Mouse (Mus musculus) liver, embryonic 13.5 days (tissue): ENCODE measurements around the gene Insig1. TPM values are rescaled to one million over a fixed set of nuclear protein-coding genes. Genes with fewer than 3 reads are reported as not detected.

Experiments
- ATAC-seq: fragments of 200-750 bp; cut with Nextera tagmentation; 2 replicates; pipeline ENCODE4 v1.8.0; 2017; ENCODE audit warnings: low read depth, mild to moderate bottlenecking, moderate number of reproducible peaks, moderate library complexity
- DNase-seq: peaks from one replicate; pipeline ENCODE4 v3.0.0; 2022
- H3K27ac ChIP-seq: fragments of 300-500 bp; sonication (generic); 2 replicates; pipeline ENCODE4 v1.5.1; 2015; ENCODE audit warnings: moderate library complexity, mild to moderate bottlenecking, inconsistent platforms
- H3K27me3 ChIP-seq: fragments of 300-500 bp; sonication (generic); 2 replicates; pipeline ENCODE4 v1.6.1; 2015; ENCODE audit warnings: mild to moderate bottlenecking, inconsistent platforms
- H3K36me3 ChIP-seq: fragments of 300-500 bp; sonication (generic); 2 replicates; pipeline ENCODE4 v1.6.1; 2015; ENCODE audit warnings: mild to moderate bottlenecking, inconsistent platforms
- H3K4me1 ChIP-seq: fragments of 300-500 bp; sonication (generic); replicated peaks from 2 replicates; pipeline ENCODE4 v1.6.1; 2015; ENCODE audit warnings: inconsistent platforms
- H3K4me2 ChIP-seq: fragments of 300-500 bp; sonication (generic); 2 replicates; pipeline ENCODE4 v1.6.1; 2015; ENCODE audit warnings: inconsistent platforms, mild to moderate bottlenecking, moderate library complexity
- H3K4me3 ChIP-seq: fragments of 300-500 bp; sonication (generic); replicated peaks from 2 replicates; pipeline ENCODE4 v1.5.1; 2015; ENCODE audit warnings: mild to moderate bottlenecking, inconsistent platforms
- H3K9ac ChIP-seq: fragments of 300-500 bp; sonication (generic); 2 replicates; pipeline ENCODE4 v1.6.1; 2015; ENCODE audit warnings: mild to moderate bottlenecking, inconsistent platforms
- H3K9me3 ChIP-seq: fragments of 300-500 bp; sonication (generic); replicated peaks from 2 replicates; pipeline ENCODE4 v1.6.1; 2016; ENCODE audit warnings: inconsistent platforms
- WGBS: fragments of 180-500 bp; shearing (Covaris S2); methylation state at CpG from one replicate; pipeline ENCODE4 v1.1.7; 2015; ENCODE audit not compliant: insufficient replicate concordance; 5-methylcytosine and 5-hydroxymethylcytosine counted together
- polyA plus RNA-seq: library from polyadenylated mRNA; unstranded; fragments of >200 nt; fragmentation: Nextera tagmentation; extraction: Ambion mirVana; gene quantifications from 2 replicates; pipeline ENCODE4 v1.2.1, GENCODE M21; 2015

Gene Insig1
- polyA plus RNA-seq, 1 experiment from 2014 or later, result 43.6 TPM

DNA sequence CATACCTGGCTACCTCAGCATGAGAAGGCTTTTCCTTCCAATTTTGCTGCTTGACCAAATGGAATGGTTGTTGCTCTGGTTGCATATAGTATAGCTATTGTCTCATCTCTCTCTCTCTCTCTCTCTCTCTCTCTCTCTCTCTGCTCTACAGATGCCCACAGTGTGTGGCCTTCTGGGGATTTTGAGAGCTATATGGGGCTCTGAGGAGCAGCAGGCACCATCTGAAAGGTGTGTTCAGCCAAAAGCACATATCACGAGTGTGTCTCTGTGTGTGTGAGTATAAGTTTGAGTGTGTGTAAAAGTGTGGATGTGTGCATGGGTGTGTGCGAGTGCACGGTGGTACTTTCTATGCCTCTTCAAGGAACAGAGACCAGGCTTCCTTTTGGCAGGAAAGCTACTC lies 48.4 kb downstream of the Insig1 start:
- Histone ChIP-seq H3K4me2 (no peak overlapping the region), H3K36me3 (no peaks in the 10 kb centered on the region), H3K4me3 (no peak overlapping the region), H3K27ac (no peak overlapping the region), H3K4me1 (no peaks in the 10 kb centered on the region), H3K27me3 (peaks cover 80% of the 10 kb centered on the region), H3K9ac (no peak overlapping the region), H3K9me3 (no peaks in the 10 kb centered on the region)
- 24% methylated on average over 3 of the region's 3 CpGs for WGBS
- DNase-seq (no peak), ATAC-seq (no peak)

DNA sequence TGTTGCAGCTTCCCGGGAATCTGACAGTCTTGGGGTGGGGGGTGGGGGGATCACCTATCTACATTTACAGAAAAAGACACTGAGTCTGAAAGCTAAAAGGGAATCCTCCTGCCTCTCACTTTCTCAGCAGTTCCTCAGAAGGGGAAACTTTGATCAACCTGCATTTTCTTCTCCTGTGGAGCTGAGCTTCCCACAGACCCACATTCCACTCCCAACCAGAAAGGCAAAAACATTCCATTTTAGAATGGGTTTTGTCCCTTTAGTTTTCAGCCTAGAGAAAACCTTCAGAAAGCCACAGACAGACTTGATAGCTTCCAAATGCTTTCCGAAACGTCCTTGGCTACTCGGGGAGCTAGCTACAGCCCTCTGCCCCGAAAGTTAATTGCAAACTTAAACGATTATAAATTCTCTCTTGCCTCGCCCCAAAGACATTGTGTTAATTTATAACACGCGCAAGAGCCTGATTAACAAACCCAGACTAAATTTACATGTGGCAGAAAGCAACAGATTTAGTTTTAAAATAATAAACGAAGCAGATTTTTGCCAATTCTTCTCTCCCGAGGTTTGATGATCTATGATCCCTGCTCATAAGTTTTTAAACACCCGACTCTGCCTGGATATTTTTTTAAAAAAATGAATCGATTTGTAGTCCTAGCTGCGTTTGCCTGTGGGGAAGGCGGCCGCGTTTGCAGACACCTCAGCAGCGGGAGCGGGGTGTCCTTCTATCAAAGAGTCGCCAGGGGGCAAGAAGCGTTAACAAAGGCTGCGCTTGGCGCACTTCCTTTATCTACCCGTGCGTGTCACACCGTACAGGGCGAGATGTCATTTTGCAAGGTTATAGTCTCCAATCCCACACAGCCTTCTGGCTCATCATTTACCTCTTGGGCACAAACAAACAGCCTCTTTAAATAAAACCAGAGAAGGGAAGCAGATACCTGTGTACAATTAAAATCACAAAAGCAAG lies 51.6 kb downstream of the Insig1 start:
- Histone ChIP-seq H3K27ac (no peak overlapping the region), H3K36me3 (no peaks in the 10 kb centered on the region), H3K4me3 (no peak overlapping the region), H3K4me1 (no peaks in the 10 kb centered on the region), H3K27me3 (peaks cover 95% of the 10 kb centered on the region), H3K4me2 (no peak overlapping the region), H3K9ac (no peak overlapping the region), H3K9me3 (no peaks in the 10 kb centered on the region)
- ATAC-seq, result no peak
- 2% methylated on average over 27 of the region's 27 CpGs for WGBS
- no peak for DNase-seq

DNA sequence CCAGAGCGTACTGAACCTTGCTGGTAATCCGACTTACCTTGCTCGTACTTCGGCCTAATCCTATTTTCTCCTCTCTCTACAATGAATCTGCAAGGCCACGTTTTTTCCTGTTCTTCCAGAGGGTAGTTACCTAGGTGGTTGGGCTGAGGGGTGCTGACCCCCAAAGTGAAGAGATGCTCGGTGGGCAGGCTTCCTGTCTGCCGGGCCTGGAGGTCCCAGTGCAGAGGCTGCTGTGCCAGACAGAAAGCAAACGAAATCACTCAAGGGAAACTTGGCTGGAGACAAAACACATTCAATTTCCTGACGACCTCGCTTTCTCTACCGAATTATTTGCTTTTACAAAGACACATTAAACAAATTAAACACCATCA lies 52.3 kb downstream of the Insig1 start:
- Histone ChIP-seq H3K36me3 (no peaks in the 10 kb centered on the region), H3K27me3 (peaks cover 95% of the 10 kb centered on the region), H3K4me2 (no peak overlapping the region), H3K27ac (no peak overlapping the region), H3K9me3 (no peaks in the 10 kb centered on the region), H3K4me1 (no peaks in the 10 kb centered on the region), H3K9ac (no peak overlapping the region), H3K4me3 (no peak overlapping the region)
- 5% methylated on average over 11 of the region's 11 CpGs for WGBS
- no peak for ATAC-seq
- DNase-seq, result no peak

DNA sequence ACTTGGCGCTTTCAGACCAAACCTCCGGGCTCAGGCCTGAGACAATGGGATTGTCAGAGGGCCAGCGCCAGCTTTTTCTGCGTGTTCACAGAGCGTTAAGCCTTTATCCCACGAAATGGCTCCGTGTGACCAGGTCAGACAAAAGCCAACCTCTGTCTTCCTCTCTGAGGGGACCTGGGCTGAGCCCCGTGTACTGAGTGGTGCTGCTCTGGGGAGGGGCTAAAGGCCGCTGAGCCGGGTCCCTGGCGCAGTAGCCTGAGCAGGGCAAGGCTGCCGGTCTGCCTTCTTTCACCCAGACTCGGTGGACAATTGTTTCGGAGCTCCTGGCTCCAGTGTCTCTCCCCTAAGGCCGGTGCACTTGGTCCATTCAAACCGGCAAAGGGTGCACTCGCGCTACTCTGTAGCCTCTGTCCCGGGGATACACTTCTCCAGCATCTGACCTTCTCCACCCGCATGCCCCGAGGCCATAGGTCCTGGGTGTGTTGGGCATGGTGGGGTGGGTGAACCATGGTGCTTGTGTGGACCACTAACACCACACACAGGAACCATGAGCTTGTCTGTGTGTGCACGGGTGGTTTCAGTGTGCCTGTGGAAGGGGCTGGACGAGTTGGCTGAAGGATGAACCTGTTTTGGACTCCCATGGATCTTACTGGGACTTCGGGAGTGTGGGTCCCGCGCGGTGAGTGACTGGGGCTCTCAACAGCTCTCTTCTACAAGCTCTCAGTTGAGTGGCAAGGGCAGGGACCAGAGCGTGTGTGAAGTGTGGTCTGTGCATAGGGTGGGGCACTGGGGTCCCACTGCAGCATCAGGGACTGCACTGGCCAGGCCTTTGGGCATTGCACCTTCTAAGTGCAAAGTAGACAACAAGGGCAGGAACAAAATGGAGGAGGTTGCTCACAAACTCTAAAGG lies 53.4 kb downstream of the Insig1 start:
- no peak for DNase-seq
- H3K4me2 ChIP-seq, result no peak overlapping the region
- H3K9ac ChIP-seq, result no peak overlapping the region
- no peak for ATAC-seq
- no peaks in the 10 kb centered on the region for H3K36me3 ChIP-seq
- H3K9me3 ChIP-seq, result no peaks in the 10 kb centered on the region
- 5% methylated on average over 28 of the region's 28 CpGs for WGBS
- H3K4me3 ChIP-seq, result no peak overlapping the region
- no peak overlapping the region for H3K27ac ChIP-seq
- peaks cover 92% of the 10 kb centered on the region for H3K27me3 ChIP-seq
- H3K4me1 ChIP-seq, result no peaks in the 10 kb centered on the region

Other genes with a start within 250 kb of the Insig1 start
- gene Htr5a, start 229.2 kb upstream of the Insig1 start, polyA plus RNA-seq, result not detected in 2 replicates
- gene En2, start 94.3 kb downstream of the Insig1 start, polyA plus RNA-seq, result not detected in 2 replicates
- gene Cnpy1, start 174.4 kb downstream of the Insig1 start, polyA plus RNA-seq, result 0.03 TPM in 1 of 2 replicates, not detected in the other
- 5.7 and 7.3 TPM in 2 replicates for gene Rbm33, start 245.8 kb downstream of the Insig1 start, polyA plus RNA-seq